Comparison of ENCODE assay signal across 9 mouse cellular contexts in the genomic region with DNA sequence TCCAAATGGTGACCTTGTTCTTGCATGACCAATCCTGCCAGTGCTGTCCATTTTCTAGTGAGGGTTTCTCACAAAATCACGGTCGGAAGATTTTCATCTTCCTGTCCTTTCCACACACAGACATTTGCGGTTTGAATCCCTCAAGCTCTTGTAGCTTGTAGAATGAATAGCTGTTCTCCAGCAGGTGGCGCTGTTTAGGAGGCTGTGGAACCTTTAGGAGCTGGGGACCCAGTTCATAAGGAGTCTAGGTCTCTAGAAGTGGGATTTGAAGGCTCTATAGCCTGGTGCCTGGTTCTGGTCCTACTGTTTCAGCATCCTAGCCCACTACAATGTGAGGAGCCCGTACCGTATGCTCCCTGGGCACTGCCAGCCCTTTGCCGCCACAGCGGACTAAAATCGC.
DNase-seq lines count a peak whose midpoint lies in the region; ATAC-seq and TF ChIP-seq lines count a peak whose summit lies in the region.
"Had no signal": no experiment of that assay in that cellular context is flagged by ENCODE, and none has a peak within 500 bp of the region (broad histone marks: within the 10 kb centered on the region; RNA-seq: fewer than 3 reads in every experiment).

No protein-coding gene starts in this region.

- H3K36me3 ChIP-seq in midbrain, embryonic 11.5 days (ENCODE audit: control insufficient read depth, insufficient read depth, low read length), result no peaks in the 10 kb centered on the region
- H3K36me3 ChIP-seq in midbrain, embryonic 16.5 days (ENCODE audit: control insufficient read depth, insufficient read depth, low read length), result no peaks in the 10 kb centered on the region
- H3K36me3 ChIP-seq in lung, embryonic 14.5 days (ENCODE audit: insufficient read depth), result no peaks in the 10 kb centered on the region
- H3K36me3 ChIP-seq in stomach, postnatal 0 days (ENCODE audit: control insufficient read depth, insufficient read depth, low read length), result no peaks in the 10 kb centered on the region
- H3K36me3 ChIP-seq: limb, embryonic 13.5 days had no signal

- WGBS in midbrain, embryonic 11.5 days, result 63% methylated on average over 9 of the region's 9 CpGs
- WGBS in midbrain, embryonic 16.5 days, result 64% methylated on average over 9 of the region's 9 CpGs
- WGBS in lung, embryonic 14.5 days, result 57% methylated on average over 9 of the region's 9 CpGs
- WGBS in stomach, postnatal 0 days, result 54% methylated on average over 9 of the region's 9 CpGs

- no peak overlapping the region for H3K4me2 ChIP-seq in midbrain, embryonic 11.5 days
- no peak overlapping the region for H3K4me2 ChIP-seq in midbrain, embryonic 16.5 days (ENCODE audit: low read length)
- no peak overlapping the region for H3K4me2 ChIP-seq in lung, embryonic 14.5 days
- no peak overlapping the region for H3K4me2 ChIP-seq in stomach, postnatal 0 days (replicated peaks; ENCODE audit: low read depth)
- H3K4me2 ChIP-seq: limb, embryonic 13.5 days had no signal

- no peak overlapping the region for H3K27ac ChIP-seq in midbrain, embryonic 11.5 days (ENCODE audit: low read depth, low read length)
- no peak overlapping the region for H3K27ac ChIP-seq in midbrain, embryonic 16.5 days (ENCODE audit: low read length)
- H3K27ac ChIP-seq in lung, embryonic 14.5 days (ENCODE audit: low read depth), result no peak overlapping the region
- no peak overlapping the region for H3K27ac ChIP-seq in stomach, postnatal 0 days (replicated peaks)
- H3K27ac ChIP-seq: limb, embryonic 13.5 days had no signal

- peak; percentile 33 to 70 for DNase-seq in adrenal gland, adult (ENCODE audit: inconsistent age in 2 of 2, low spot score in 1 of 2)
- no peak for DNase-seq in adrenal gland, postnatal 4 days (ENCODE audit: low spot score in 2 of 2)
- peak; percentile 92 for DNase-seq in midbrain, embryonic 11.5 days (ENCODE audit: low spot score, missing footprints)
- DNase-seq in embryo, embryonic 10.5 days (ENCODE audit: low spot score), result peak; percentile 86
- peak; percentile 70 for DNase-seq in hindlimb bud, embryonic 11.5 days (ENCODE audit: extremely low spot score, low read depth, low spot score)
- DNase-seq in lung, embryonic 14.5 days, result peak; percentile 88
- DNase-seq in stomach, postnatal 0 days (ENCODE audit: low spot score), result peak; percentile 63

- no peak for TF ChIP-seq EP300 in stomach, postnatal 0 days (optimal IDR thresholded peaks at IDR 0.05)

- H3K4me3 ChIP-seq in midbrain, embryonic 11.5 days (ENCODE audit: low read depth, low read length), result no peak overlapping the region
- H3K4me3 ChIP-seq in midbrain, embryonic 16.5 days (ENCODE audit: low read depth, low read length), result no peak overlapping the region
- H3K4me3 ChIP-seq in lung, embryonic 14.5 days (ENCODE audit: low read depth, low read length), result no peak overlapping the region
- no peak overlapping the region for H3K4me3 ChIP-seq in stomach, postnatal 0 days (ENCODE audit: low read depth, low read length)
- H3K4me3 ChIP-seq: limb, embryonic 13.5 days had no signal

- peak; percentile 82 for TF ChIP-seq CTCF in lung, embryonic 14.5 days (IDR thresholded peaks at IDR 0.05; ENCODE audit: low read depth)
- peak; percentile 87 for TF ChIP-seq CTCF in stomach, postnatal 0 days (IDR thresholded peaks at IDR 0.05; ENCODE audit: low read depth)

- no peak overlapping the region for H3K9ac ChIP-seq in midbrain, embryonic 11.5 days (ENCODE audit: low read length)
- H3K9ac ChIP-seq in midbrain, embryonic 16.5 days (ENCODE audit: low read depth, low read length), result no peak overlapping the region
- H3K9ac ChIP-seq in lung, embryonic 14.5 days, result no peak overlapping the region
- no peak overlapping the region for H3K9ac ChIP-seq in stomach, postnatal 0 days (ENCODE audit: low read length)
- H3K9ac ChIP-seq: limb, embryonic 13.5 days had no signal

- ATAC-seq in midbrain, embryonic 11.5 days (ENCODE audit: low FRiP score), result peak; percentile 12; the same call in 1 of the 2 replicates
- no peak for ATAC-seq in midbrain, embryonic 16.5 days
- ATAC-seq in lung, embryonic 14.5 days (ENCODE audit: insufficient read depth), result no peak
- ATAC-seq in stomach, postnatal 0 days (ENCODE audit: low FRiP score, low TSS enrichment), result no peak; the same call in 1 of the 2 replicates

- H3K4me1 ChIP-seq in midbrain, embryonic 11.5 days (ENCODE audit: control insufficient read depth, insufficient read depth, low read length), result peaks cover 7% of the 10 kb centered on the region; the same call in 1 of the 2 replicates
- H3K4me1 ChIP-seq in midbrain, embryonic 16.5 days (ENCODE audit: control insufficient read depth, insufficient read depth, low read length), result no peaks in the 10 kb centered on the region
- 0 out of 2 replicates have a peak, but pooled peaks cover 4% of the 10 kb centered on the region for H3K4me1 ChIP-seq in lung, embryonic 14.5 days (ENCODE audit: insufficient read depth)
- H3K4me1 ChIP-seq in stomach, postnatal 0 days (replicated peaks; ENCODE audit: control insufficient read depth, insufficient read depth), result no peaks in the 10 kb centered on the region

- H3K9me3 ChIP-seq in midbrain, embryonic 11.5 days (ENCODE audit: control insufficient read depth, low read length), result no peaks in the 10 kb centered on the region
- no peaks in the 10 kb centered on the region for H3K9me3 ChIP-seq in midbrain, embryonic 16.5 days (replicated peaks; ENCODE audit: control insufficient read depth, low read length, poor library complexity, severe bottlenecking)
- no peaks in the 10 kb centered on the region for H3K9me3 ChIP-seq in lung, embryonic 14.5 days (ENCODE audit: low read depth, low read length)
- H3K9me3 ChIP-seq in stomach, postnatal 0 days (ENCODE audit: control insufficient read depth, low read length), result no peaks in the 10 kb centered on the region
- H3K9me3 ChIP-seq: limb, embryonic 13.5 days had no signal

- no peaks in the 10 kb centered on the region for H3K27me3 ChIP-seq in midbrain, embryonic 11.5 days (ENCODE audit: control insufficient read depth, insufficient read depth, low read length)
- peaks cover 3% of the 10 kb centered on the region; the same call in 1 of the 2 replicates for H3K27me3 ChIP-seq in midbrain, embryonic 16.5 days (ENCODE audit: control insufficient read depth, insufficient read depth, low read depth, low read length)
- H3K27me3 ChIP-seq in lung, embryonic 14.5 days (ENCODE audit: insufficient read depth, low read length), result 0 out of 2 replicates have a peak, but pooled peaks cover 6% of the 10 kb centered on the region
- no peaks in the 10 kb centered on the region for H3K27me3 ChIP-seq in stomach, postnatal 0 days (ENCODE audit: control insufficient read depth, insufficient read depth, low read length)

Comparison
In these comparisons a context has a peak if more than half of its experiments do, and no peak if none do; other contexts are left out.
1. DNase-seq: peak in adrenal gland, adult (2 of 2), midbrain, embryonic 11.5 days (single experiment), embryo, embryonic 10.5 days (single experiment), hindlimb bud, embryonic 11.5 days (single experiment), lung, embryonic 14.5 days (single experiment) and stomach, postnatal 0 days (single experiment); none in adrenal gland, postnatal 4 days (0 of 2).